8 mouse cellular contexts compared by ENCODE assay signal in the genomic region with DNA sequence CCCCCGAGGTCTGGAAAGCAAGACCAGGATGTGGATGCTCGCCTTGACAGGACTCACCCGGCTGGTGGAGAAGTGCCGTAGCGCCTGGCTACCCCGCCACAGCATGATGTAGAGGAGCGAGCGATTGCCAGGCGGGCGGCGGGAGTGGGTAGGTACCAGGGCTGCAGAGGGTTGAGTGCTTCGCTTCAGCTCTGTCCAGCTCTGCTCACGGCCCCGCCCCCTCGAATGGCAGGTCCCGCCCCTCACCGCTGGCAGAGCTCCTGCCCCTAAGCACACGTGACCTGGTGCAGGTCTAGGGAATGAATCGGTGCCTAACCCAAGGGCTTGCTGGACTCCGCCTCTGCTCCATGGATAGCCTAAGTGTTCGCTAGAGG. TPM values are rescaled to one million over a fixed set of nuclear protein-coding genes. Genes with fewer than 3 reads are reported as not detected.
DNase-seq lines count a peak whose midpoint lies in the region.

A gene (minus strand): TSS at position 231 of the 374 bp plus-strand sequence.

- no peaks in the 10 kb centered on the region for H3K9me3 ChIP-seq in megakaryocyte, embryonic 14.5 days

- DNase-seq in adrenal gland, adult (ENCODE audit: inconsistent age in 2 of 2, low spot score in 1 of 2), result peak; percentile 81 to 90
- peak; percentile 90 for DNase-seq in embryo, embryonic 10 days (ENCODE audit: low spot score)
- DNase-seq in gastrocnemius, postnatal 10 days, result peak; percentile 65
- peak; percentile 69 for DNase-seq in induced T-regulatory cell, adult 2 months (ENCODE audit: low read depth)
- peak; percentile 8 to 80 for DNase-seq in left cerebral cortex, postnatal 10 days (ENCODE audit: extremely low spot score in 1 of 2, low spot score in 2 of 2)
- peak; percentile 42 for DNase-seq in right cerebral cortex, postnatal 25 days
- peak; percentile 60 to 76 for DNase-seq in urinary bladder, postnatal 4 days (ENCODE audit: low spot score in 2 of 2)

- peaks cover 66% of the 10 kb centered on the region for H3K27me3 ChIP-seq in megakaryocyte, embryonic 14.5 days (replicated peaks)

- H3K4me1 ChIP-seq in megakaryocyte, embryonic 14.5 days, result peaks cover 14% of the 10 kb centered on the region

- intact Hi-C loops in left cerebral cortex, postnatal 10 days (cut with DNase I), result no loop called here

- H3K36me3 ChIP-seq in megakaryocyte, embryonic 14.5 days (replicated peaks; ENCODE audit: low read length), result no peaks in the 10 kb centered on the region

- H3K4me3 ChIP-seq in megakaryocyte, embryonic 14.5 days (replicated peaks), result peak within 1 kb of the TSS; percentile 88

RNA-seq across cellular contexts. Expression of the gene that starts here (rescaled TPM):
- 10 to 100 TPM in 1 of 2 experiments, 1 to 10 TPM in 1; 9.2 to 14.2 TPM for total RNA-seq in gastrocnemius, postnatal 10 days (2021)
- 1 to 10 TPM; 6.9 to 8.2 TPM for total RNA-seq in left cerebral cortex, postnatal 10 days (2021)
- not detected in 2 replicates for polyA plus RNA-seq in megakaryocyte, embryonic 14.5 days (2012; ENCODE audit: insufficient read depth, low replicate concordance)

Comparison
In these comparisons a context has a peak if more than half of its experiments do, and no peak if none do; other contexts are left out.
1. Peak in every context shown above with its lines: DNase-seq and H3K4me3 ChIP-seq.